Mouse (Mus musculus) cerebellum, postnatal 36 days (tissue): Measurements from ENCODE around the gene Bbx.
A peak's percentile ranks its signal among the peaks of the same experiment; 100 is the strongest.

ENCODE experiments used
- DNase-seq, 2 experiments: peaks; one replicate each; pipeline ENCODE4 v3.0.0; 2021 to 2022; ENCODE audit warnings: mixed read lengths in 2 of 2

Bbx gene

GRCm38 (mm10) chr16:50432062-50432878 lies at the start of gene Bbx:
Gene Bbx (minus strand): TSS chr16:50432390.
- peak; percentile 97 to 100 for DNase-seq

- no peak for DNase-seq
These were observed 49.7 kb upstream of the Bbx start for GRCm38 (mm10) chr16:50481892-50482291.

GRCm38 (mm10) chr16:50481341-50481740 lies 49.2 kb upstream of the Bbx start:
- no peak for DNase-seq

- DNase-seq, result no peak
These were observed 46.5 kb upstream of the Bbx start for GRCm38 (mm10) chr16:50478695-50479094.

- DNase-seq, result no peak
These were observed 45.4 kb upstream of the Bbx start for GRCm38 (mm10) chr16:50477628-50478027.

- DNase-seq, result no peak
These were observed 30.2 kb upstream of the Bbx start for GRCm38 (mm10) chr16:50462226-50462870.

GRCm38 (mm10) chr16:50459146-50459545 lies 27.0 kb upstream of the Bbx start:
- no peak for DNase-seq

GRCm38 (mm10) chr16:50456053-50456452 lies 23.9 kb upstream of the Bbx start:
- no peak for DNase-seq

- no peak for DNase-seq
These were observed 16.9 kb upstream of the Bbx start for GRCm38 (mm10) chr16:50449086-50449485.

- DNase-seq, result no peak
These were observed 12.8 kb upstream of the Bbx start for GRCm38 (mm10) chr16:50445014-50445413.

- DNase-seq, result no peak
These were observed 6.6 kb upstream of the Bbx start for GRCm38 (mm10) chr16:50438816-50439215.

- no peak for DNase-seq
These were observed 5.6 kb upstream of the Bbx start for GRCm38 (mm10) chr16:50437788-50438187.

- DNase-seq, result no peak
These were observed 5.1 kb upstream of the Bbx start for GRCm38 (mm10) chr16:50437331-50437730.

GRCm38 (mm10) chr16:50431011-50431981 lies 894 bp downstream of the Bbx start:
- DNase-seq, result peak; percentile 47 to 51

- no peak for DNase-seq
These were observed 1.7 kb downstream of the Bbx start for GRCm38 (mm10) chr16:50430515-50430877.

- DNase-seq, result peak; percentile 21 to 37
These were observed 2.3 kb downstream of the Bbx start for GRCm38 (mm10) chr16:50429692-50430514.

- peak; percentile 17 to 22 for DNase-seq
These were observed 3.1 kb downstream of the Bbx start for GRCm38 (mm10) chr16:50428871-50429691.

- DNase-seq, result no peak
These were observed 12.1 kb downstream of the Bbx start for GRCm38 (mm10) chr16:50420130-50420529.

GRCm38 (mm10) chr16:50415406-50415805 lies 16.8 kb downstream of the Bbx start:
- DNase-seq, result no peak

GRCm38 (mm10) chr16:50402851-50403250 lies 29.3 kb downstream of the Bbx start:
- DNase-seq, result no peak

- DNase-seq, result no peak
These were observed 32.4 kb downstream of the Bbx start for GRCm38 (mm10) chr16:50399775-50400174.
